Mouse (Mus musculus): ENCODE data around the gene Lama4.

Lama4 gene

GRCm38 (mm10) chr10:39157321-39157720, 192.0 kb downstream of the Lama4 start:
- DNase-seq (ENCODE audit: low spot score) = no peak

GRCm38 (mm10) chr10:39158306-39158705, 193.0 kb downstream of the Lama4 start:
- DNase-seq (ENCODE audit: low spot score) = no peak
